ENCODE assay signal across 10 mouse cellular contexts in the genomic region with DNA sequence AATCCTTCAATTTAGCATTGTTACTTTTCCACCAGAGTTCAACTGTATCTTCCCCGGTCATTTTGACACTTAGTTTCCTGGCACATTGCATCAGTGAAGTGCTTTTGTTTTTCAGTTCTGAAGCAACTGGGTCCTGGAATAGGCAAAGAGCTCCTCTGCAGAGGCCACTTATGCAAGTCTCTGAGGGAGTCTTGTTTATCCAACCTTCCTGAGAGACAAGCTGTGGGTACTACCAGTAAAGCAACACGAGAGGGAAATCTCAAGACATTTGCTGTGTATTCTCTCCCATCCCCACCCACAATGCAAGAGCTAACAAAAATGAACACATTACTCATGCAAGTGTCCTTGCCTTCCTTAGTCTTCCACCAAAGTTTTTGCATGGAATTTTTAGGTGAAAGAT.
"Had no signal": no experiment of that assay in that cellular context is flagged by ENCODE, and none has a peak within 500 bp of the region (broad histone marks: within the 10 kb centered on the region; RNA-seq: fewer than 3 reads in every experiment).

No protein-coding gene starts in this region.

- ATAC-seq: midbrain, embryonic 16.5 days had no signal

- DNase-seq: lung, adult 18-20 months; lung, embryonic 14.5 days; lung, postnatal 10 days; lung, postnatal 4 days; midbrain, embryonic 14.5 days; right cerebral cortex, postnatal 25 days; thymus, adult 18-20 months; thymus, postnatal 14 days; thymus, postnatal 36 days had no signal
